Mouse (Mus musculus) frontal cortex, postnatal 10 days (tissue): ENCODE results near the gene Hoxa6.

Source experiments
- DNase-seq, 2 experiments: peaks; one replicate each; pipeline ENCODE4 v3.0.0; 2022; ENCODE audit warnings: low spot score in 2 of 2, mixed read lengths in 1 of 2

Hoxa6 gene

GRCm38 (mm10) chr6:52241001-52241621 is 32.6 kb upstream of the Hoxa6 start:
- DNase-seq = no peak

GRCm38 (mm10) chr6:52240389-52241000 is 32.0 kb upstream of the Hoxa6 start, which contains the start of gene Hoxa10:
TSS of gene Hoxa10 (minus strand) at chr6:52240854.
- no peak for DNase-seq

- no peak for DNase-seq
These were observed 31.3 kb upstream of the Hoxa6 start for GRCm38 (mm10) chr6:52239625-52240388.

GRCm38 (mm10) chr6:52238976-52239375 is 30.5 kb upstream of the Hoxa6 start:
- no peak for DNase-seq

GRCm38 (mm10) chr6:52238155-52238545 is 29.6 kb upstream of the Hoxa6 start:
- no peak for DNase-seq

- DNase-seq = no peak
These were observed 29.0 kb upstream of the Hoxa6 start for GRCm38 (mm10) chr6:52237346-52238154.

GRCm38 (mm10) chr6:52236806-52237205 is 28.3 kb upstream of the Hoxa6 start:
- DNase-seq = no peak

GRCm38 (mm10) chr6:52235866-52236265 is 27.3 kb upstream of the Hoxa6 start:
- no peak for DNase-seq

GRCm38 (mm10) chr6:52235267-52235666 is 26.7 kb upstream of the Hoxa6 start:
- no peak for DNase-seq

- no peak for DNase-seq
These were observed 26.1 kb upstream of the Hoxa6 start for GRCm38 (mm10) chr6:52234428-52235140.

GRCm38 (mm10) chr6:52233546-52234427 is 25.3 kb upstream of the Hoxa6 start:
- no peak for DNase-seq

GRCm38 (mm10) chr6:52232984-52233545 is 24.5 kb upstream of the Hoxa6 start:
- DNase-seq = no peak

- no peak for DNase-seq
These were observed 24.0 kb upstream of the Hoxa6 start for GRCm38 (mm10) chr6:52232568-52232965.

GRCm38 (mm10) chr6:52231885-52232567 is 23.5 kb upstream of the Hoxa6 start:
- DNase-seq = no peak

GRCm38 (mm10) chr6:52230516-52231165 is 22.1 kb upstream of the Hoxa6 start, which contains the start of gene Hoxa9:
TSS of gene Hoxa9 (minus strand) at chr6:52231089.
- no peak for DNase-seq

- no peak for DNase-seq
These were observed 21.3 kb upstream of the Hoxa6 start for GRCm38 (mm10) chr6:52229558-52230416.

GRCm38 (mm10) chr6:52228475-52229465 is 20.2 kb upstream of the Hoxa6 start:
- no peak for DNase-seq
